Mouse (Mus musculus): ENCODE measurements around the gene Derl2.

Gene Derl2

DNA sequence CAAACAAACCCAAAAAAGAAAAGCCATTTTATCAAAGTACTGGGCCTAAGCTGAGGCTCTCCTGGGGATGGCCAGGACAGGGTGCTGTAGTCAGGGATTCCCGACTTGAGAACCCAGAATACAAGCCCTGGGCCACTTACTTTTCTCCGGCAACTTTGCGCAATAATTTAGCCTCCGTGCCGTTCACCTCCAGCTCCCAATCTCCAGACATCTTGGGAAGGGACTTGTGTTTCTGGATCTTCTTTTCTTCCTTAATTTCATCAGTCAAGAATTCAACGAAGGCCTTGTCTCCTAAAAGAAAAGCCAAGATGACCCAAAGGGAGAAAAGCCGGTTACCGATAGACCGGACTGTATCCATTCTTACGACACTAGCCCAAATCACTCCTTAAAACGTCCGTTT, 37.6 kb downstream of the Derl2 start:
- DNase-seq (ENCODE audit: low spot score in 2 of 2) = no peak

DNA sequence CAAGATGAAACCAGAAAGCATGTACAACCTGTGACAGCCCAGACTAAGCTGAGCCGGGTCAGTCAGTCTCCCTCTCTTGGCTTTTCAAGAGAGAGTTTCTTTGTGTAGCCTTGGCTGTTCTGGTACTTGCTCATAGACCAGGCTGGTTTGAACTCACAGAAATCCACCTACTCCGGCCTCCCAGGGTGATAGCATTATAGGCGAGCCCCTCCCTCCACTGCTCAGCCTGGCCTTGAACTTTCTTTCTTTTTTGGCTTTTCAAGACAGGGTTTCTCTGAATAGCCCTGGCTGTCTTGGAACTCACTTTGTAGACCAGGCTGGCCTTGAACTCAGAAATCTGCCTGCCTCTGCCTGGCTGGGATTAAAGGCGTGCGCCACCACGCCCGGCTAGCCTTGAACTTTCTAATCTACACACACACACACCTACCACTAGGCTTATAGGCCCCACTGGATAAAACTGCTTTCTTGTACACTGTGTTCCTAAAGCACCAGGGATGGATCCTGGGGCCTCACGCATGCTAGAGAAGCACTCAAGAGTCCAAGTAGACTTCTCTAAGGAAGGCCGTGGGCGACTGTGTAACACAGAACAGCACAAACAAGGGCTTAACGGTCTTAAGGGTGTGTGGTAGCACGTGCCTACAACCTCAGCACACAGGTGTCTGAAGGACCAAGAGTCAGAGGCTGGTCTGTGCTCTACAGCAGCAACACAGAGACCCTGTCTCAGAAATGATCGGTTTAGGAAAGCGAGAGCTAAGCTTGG, 38.7 kb downstream of the Derl2 start:
- DNase-seq (ENCODE audit: low spot score in 2 of 2) = no peak

DNA sequence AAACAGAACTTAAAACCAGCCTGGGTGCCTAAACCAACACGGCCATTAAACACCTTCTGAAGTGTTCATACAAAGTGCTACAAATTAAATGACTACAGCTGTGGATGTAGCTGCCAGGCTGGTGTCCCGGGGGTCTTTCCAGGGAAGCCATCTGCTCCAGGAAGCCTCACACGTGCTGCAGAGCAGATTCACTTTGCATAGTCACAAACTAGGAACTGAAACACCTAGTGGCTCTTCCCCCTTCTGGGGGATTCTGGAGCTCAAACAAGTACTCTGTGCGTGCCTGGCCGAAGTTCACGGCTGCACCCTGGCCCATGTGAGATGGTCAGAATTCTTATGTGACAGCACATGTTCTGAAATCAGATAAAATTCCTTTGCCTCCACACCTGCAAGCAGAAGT, 39.4 kb downstream of the Derl2 start:
- DNase-seq (ENCODE audit: low spot score in 2 of 2) = no peak

- no peak for DNase-seq (ENCODE audit: low spot score in 2 of 2)
Measured at GRCm38 (mm10) chr11:70977293-70977692, 42.3 kb downstream of the Derl2 start.

- no peak for DNase-seq (ENCODE audit: low spot score in 2 of 2)
Measured at GRCm38 (mm10) chr11:70975193-70975592, 44.4 kb downstream of the Derl2 start.

DNA sequence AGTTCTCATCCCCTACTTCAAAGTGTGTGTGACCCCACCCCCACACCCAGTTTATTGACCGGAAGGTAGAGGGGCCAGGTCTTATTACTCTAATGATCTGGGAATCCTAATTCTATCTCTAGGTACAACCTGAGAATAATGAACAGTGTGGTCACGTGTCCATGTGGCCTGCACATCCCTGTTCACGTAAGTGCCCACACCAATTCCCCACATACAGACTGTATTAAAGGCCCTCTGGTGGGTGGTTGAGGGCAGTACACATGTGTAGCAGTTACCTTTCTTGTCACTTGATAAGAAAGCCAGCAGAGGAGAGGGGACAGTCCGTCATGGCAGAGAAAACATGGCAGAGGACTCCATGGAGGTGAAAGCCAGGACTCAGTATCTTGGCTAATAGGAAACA, 45.7 kb downstream of the Derl2 start:
- no peak for DNase-seq (ENCODE audit: low spot score in 2 of 2)

DNA sequence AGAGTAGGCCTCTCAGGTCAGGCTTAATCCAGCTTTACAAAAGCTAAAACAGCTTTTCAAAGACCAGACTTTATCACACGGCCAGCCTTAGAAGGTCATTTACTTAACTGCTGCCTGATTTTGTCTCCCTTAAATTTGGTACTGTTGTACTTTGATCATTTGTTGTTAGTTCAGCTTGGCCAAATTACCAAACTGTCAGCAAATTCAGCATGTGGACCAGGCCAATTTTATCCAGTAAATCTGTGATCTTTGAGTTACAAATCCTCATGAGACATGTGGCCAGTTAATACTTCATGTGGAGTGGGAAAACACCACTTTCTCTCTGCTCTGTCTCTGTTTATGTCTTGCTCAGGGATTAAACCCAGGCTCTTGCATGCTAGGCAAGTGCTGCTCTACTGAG, 47.1 kb downstream of the Derl2 start:
- DNase-seq (ENCODE audit: low spot score in 2 of 2) = no peak

DNA sequence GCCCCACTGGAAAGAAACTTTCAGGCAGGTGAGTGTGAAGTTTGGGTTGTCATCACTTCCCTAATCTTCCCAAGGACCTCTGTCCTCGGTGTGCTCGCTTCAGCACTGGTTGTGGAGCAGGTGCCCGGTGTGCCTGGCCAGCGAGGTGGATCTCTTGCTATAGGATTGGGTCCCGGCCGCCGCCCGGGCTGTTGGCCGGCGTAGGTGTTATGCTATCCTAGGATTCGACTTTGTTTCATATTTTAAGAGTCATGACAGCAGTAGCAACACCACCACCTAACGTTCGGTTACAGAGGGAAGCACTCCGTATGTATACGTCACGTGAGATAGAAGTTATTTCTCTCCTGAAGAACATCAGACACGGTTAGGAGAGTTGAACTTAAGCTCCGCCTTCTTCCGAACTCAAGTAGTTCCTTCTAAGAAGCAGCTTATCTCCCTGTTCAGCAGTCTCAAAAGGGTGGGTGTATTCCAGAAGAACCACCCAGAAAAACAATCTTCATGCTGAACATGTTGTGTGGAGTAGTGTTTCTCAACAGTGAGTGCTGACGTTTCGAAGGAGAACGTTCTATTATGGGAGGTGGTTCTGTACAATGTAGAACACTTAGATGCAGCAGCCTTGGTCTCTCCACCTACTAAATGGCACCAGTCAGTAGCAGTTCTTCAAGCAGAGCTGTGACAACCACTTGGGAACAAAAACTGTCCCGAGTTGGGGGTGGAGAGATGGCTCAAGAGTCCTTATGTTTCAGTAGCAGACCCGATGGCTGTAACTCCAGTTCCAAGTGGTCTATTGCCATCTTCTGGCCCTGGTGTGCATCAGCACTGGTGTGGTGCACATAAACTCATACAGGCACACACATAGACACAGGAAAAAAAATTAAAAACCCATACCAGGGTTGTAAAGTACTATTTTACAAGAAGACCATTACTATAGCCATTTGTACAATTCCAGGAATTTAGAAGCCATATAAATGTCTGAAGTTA, 48.8 kb downstream of the Derl2 start:
- DNase-seq (ENCODE audit: low spot score in 2 of 2) = no peak

DNA sequence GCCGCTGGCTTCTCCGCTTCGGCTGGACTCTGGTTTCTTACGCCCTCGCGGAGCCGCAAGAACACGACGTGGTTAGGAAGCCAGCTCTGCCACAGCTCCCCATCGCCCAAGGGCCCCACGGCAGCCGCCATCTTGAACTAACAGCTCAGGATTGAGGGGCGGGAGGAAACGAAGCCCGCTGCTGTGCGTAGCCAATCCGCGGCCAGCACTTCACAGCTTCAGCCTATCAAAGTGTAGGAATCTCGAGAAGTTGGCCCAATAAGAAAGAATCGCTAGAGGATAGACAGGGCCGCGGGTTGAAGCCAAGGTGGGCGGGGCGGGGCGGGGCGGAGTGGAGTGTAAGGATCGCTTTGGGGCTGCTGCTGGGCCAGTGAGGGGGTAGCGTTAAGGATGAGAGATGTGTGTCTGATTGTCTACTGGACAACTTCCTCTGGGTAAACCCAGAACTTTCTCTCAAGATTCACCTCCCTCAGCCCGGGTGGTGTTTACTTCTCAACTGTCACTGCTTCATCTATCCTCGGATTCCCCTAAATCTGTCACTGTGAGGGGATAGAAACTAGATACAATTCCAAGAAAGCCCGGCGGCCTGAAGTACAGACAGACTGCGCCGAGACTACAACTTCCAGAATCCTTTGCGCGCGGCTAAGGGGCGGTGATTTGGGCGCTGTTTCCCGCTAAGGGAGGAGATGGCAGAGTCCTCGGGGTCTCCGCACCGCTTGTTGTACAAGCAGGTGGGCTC, 49.7 kb downstream of the Derl2 start, which contains the start of the genes Nup88 and Rpain:
Gene Nup88 (minus strand): TSS at position 153 of the 739 bp plus-strand sequence.
Gene Rpain (plus strand): TSS at position 393 of the 739 bp plus-strand sequence.
- peak; percentile 88 to 93 for DNase-seq (ENCODE audit: low spot score in 2 of 2)

DNA sequence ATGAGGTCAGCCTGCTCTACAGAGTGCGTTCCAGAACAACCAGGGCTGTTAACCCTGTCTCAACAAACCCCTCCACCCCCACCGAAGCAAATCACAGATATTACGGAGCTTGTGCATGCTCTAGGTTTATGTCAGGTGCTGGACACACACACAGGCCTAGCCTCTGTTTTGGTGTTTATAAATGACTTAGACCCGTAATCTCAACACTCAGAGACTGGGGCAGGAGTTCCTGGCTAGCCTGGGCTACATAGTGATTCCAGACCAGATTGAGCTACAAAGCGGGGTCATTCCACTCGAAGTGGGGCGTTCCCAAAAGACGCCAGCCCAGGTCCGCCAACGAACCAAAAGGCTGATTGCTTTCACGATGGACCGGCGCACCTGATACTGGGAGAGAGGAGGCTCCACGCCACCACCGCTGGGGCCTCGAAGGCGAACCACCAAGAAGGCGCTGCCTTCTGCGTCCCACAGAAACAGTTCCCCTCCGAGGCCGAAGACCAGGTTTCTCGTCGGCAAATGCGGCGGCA, 50.3 kb downstream of the Derl2 start:
- peak in 1 of 2 experiments; percentile 6 for DNase-seq (ENCODE audit: low spot score in 2 of 2)

GRCm38 (mm10) chr11:70964222-70964907, 55.3 kb downstream of the Derl2 start:
- DNase-seq (ENCODE audit: low spot score in 2 of 2) = no peak

DNA sequence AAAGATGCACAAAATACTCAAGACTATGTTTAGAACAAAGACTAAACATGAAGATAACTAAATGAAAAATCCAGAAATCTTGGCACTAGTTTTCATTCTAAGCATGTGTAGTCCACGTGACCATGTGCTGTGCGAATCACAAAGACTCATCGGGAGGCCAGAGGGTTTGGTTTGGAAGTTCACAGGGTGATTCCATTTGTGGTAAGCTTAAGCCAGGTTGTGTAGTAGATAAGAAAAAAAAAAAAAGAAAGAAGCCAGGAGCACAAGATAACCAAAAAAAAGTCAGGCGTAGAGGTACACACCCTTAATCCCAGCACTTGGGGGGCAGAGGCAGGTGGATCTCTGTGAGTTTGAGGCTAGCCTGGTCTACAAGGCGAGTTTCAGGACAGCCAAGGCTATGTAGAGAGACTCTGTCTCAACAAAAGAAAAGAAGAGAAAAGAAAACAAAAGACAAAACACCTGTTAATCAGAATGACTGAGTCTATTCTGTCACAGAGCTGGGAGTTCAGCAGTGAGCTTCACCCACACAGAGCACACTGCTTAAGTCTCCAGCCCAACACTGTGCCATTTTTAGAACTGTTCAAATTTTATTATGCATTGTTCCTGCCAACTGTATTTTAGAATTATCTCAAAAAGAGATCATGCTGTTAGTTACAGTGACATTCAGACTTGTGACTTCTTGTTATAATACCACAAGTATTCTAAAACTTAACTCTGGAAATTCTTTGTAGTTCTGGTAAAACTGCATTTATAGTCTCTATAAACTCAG, 58.7 kb downstream of the Derl2 start:
- no peak for DNase-seq (ENCODE audit: low spot score in 2 of 2)
